17 mouse cellular contexts compared by ENCODE assay signal in the genomic region with DNA sequence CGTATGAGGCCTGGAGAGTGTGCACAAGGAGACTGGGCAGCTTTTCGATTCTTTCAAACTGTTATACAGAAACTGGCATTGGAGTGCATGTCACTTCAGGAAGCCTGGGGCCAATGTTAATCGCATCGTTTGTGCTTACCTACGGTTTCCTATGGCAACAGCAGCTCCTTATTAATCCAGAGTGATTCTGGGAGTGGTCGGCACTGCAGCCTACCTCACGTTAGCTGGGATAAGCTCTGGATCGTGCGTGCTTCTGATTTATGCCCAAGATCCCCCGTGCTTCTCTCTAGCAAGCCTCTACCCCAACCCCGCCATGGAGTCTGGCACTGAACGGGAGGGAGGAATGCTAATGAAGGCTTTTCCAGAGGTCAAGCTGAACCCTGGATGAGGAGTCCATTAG.
DNase-seq lines count a peak whose midpoint lies in the region; ATAC-seq and TF ChIP-seq lines count a peak whose summit lies in the region.
"Had no signal": no experiment of that assay in that cellular context is flagged by ENCODE, and none has a peak within 500 bp of the region (broad histone marks: within the 10 kb centered on the region; RNA-seq: fewer than 3 reads in every experiment).

No protein-coding gene starts in this region.

- TF ChIP-seq CTCF in brain, embryonic 14.5 days (IDR thresholded peaks at IDR 0.05; ENCODE audit: borderline replicate concordance, extremely low read depth, insufficient read depth, insufficient read length): no peak

- H3K27ac ChIP-seq in forebrain, embryonic 13.5 days: no peak overlapping the region
- H3K27ac ChIP-seq in forebrain, embryonic 11.5 days (ENCODE audit: low read depth, low read length): no peak overlapping the region
- peak overlapping the region; percentile 40; the same call in 1 of the 2 replicates for H3K27ac ChIP-seq in hindbrain, embryonic 15.5 days (replicated peaks)
- H3K27ac ChIP-seq in midbrain, embryonic 16.5 days (ENCODE audit: low read length): peak overlapping the region; percentile 31; the same call in 1 of the 2 replicates

- 42% methylated on average over 12 of the region's 12 CpGs for WGBS in forebrain, embryonic 13.5 days
- 58% methylated on average over 12 of the region's 12 CpGs for WGBS in forebrain, embryonic 11.5 days
- 26% methylated on average over 12 of the region's 12 CpGs for WGBS in hindbrain, embryonic 15.5 days
- 19% methylated on average over 12 of the region's 12 CpGs for WGBS in midbrain, embryonic 16.5 days

- H3K36me3 ChIP-seq in forebrain, embryonic 13.5 days (ENCODE audit: poor library complexity, severe bottlenecking): no peaks in the 10 kb centered on the region
- H3K36me3 ChIP-seq in forebrain, embryonic 11.5 days (ENCODE audit: control insufficient read depth, insufficient read depth, low read length): no peaks in the 10 kb centered on the region
- H3K36me3 ChIP-seq in hindbrain, embryonic 15.5 days: no peaks in the 10 kb centered on the region
- H3K36me3 ChIP-seq in midbrain, embryonic 16.5 days (ENCODE audit: control insufficient read depth, insufficient read depth, low read length): no peaks in the 10 kb centered on the region
- H3K36me3 ChIP-seq: embryonic facial prominence, embryonic 10.5 days had no signal

- H3K4me1 ChIP-seq in forebrain, embryonic 13.5 days: peaks cover 26% of the 10 kb centered on the region
- 0 out of 2 replicates have a peak, but pooled peaks cover 2% of the 10 kb centered on the region for H3K4me1 ChIP-seq in forebrain, embryonic 11.5 days (replicated peaks; ENCODE audit: control insufficient read depth, insufficient read depth, low read length)
- H3K4me1 ChIP-seq in hindbrain, embryonic 15.5 days (replicated peaks): peaks cover 48% of the 10 kb centered on the region
- H3K4me1 ChIP-seq in midbrain, embryonic 16.5 days (ENCODE audit: control insufficient read depth, insufficient read depth, low read length): peaks cover 22% of the 10 kb centered on the region

- DNase-seq in forebrain, embryonic 11.5 days (ENCODE audit: low spot score): no peak
- DNase-seq in brain, embryonic 14.5 days (ENCODE audit: low read depth): peak; percentile 58
- no peak for DNase-seq in Muller cell, postnatal 12 days (ENCODE audit: inconsistent ontology term)
- no peak for DNase-seq in cerebellum, adult 9-11 months
- no peak for DNase-seq in heart, adult 9 months (ENCODE audit: low spot score in 2 of 2)
- DNase-seq: adrenal gland, adult 2 months; cerebellum, adult 8-10 months; heart, postnatal 4 days; kidney, adult 18-20 months; liver, postnatal 0 days; right cerebral cortex, postnatal 25 days; thymus, postnatal 14 days had no signal

- TF ChIP-seq POLR2A in brain, embryonic 14.5 days (IDR thresholded peaks at IDR 0.05; ENCODE audit: borderline replicate concordance, extremely low read depth, insufficient read depth, insufficient read length, poor library complexity, severe bottlenecking): no peak

- H3K27me3 ChIP-seq in forebrain, embryonic 13.5 days: no peaks in the 10 kb centered on the region
- no peaks in the 10 kb centered on the region for H3K27me3 ChIP-seq in forebrain, embryonic 11.5 days (ENCODE audit: control insufficient read depth, insufficient read depth, low read length)
- no peaks in the 10 kb centered on the region for H3K27me3 ChIP-seq in hindbrain, embryonic 15.5 days
- no peaks in the 10 kb centered on the region for H3K27me3 ChIP-seq in midbrain, embryonic 16.5 days (ENCODE audit: control insufficient read depth, insufficient read depth, low read depth, low read length)

- ATAC-seq in forebrain, embryonic 13.5 days: 0 out of 2 replicates have a peak, but pooled peaks have one; percentile 27
- no peak; the same call in 1 of the 2 replicates for ATAC-seq in forebrain, embryonic 11.5 days (replicated peaks; ENCODE audit: low FRiP score)
- 0 out of 2 replicates have a peak, but pooled peaks have one; percentile 31 for ATAC-seq in hindbrain, embryonic 15.5 days (ENCODE audit: low FRiP score, low read depth)
- peak; percentile 53 for ATAC-seq in midbrain, embryonic 16.5 days
- ATAC-seq: liver, postnatal 0 days had no signal

- H3K4me3 ChIP-seq in forebrain, embryonic 13.5 days: no peak overlapping the region
- H3K4me3 ChIP-seq in forebrain, embryonic 11.5 days (ENCODE audit: low read depth, low read length): no peak overlapping the region
- H3K4me3 ChIP-seq in hindbrain, embryonic 15.5 days: no peak overlapping the region
- no peak overlapping the region for H3K4me3 ChIP-seq in midbrain, embryonic 16.5 days (ENCODE audit: low read depth, low read length)
- H3K4me3 ChIP-seq: embryonic facial prominence, embryonic 10.5 days had no signal

- no peaks in the 10 kb centered on the region for H3K9me3 ChIP-seq in forebrain, embryonic 13.5 days (replicated peaks)
- no peaks in the 10 kb centered on the region for H3K9me3 ChIP-seq in forebrain, embryonic 11.5 days (ENCODE audit: control insufficient read depth, low read length)
- H3K9me3 ChIP-seq in hindbrain, embryonic 15.5 days: no peaks in the 10 kb centered on the region
- H3K9me3 ChIP-seq in midbrain, embryonic 16.5 days (replicated peaks; ENCODE audit: control insufficient read depth, low read length, poor library complexity, severe bottlenecking): no peaks in the 10 kb centered on the region
- H3K9me3 ChIP-seq: embryonic facial prominence, embryonic 10.5 days had no signal

- H3K4me2 ChIP-seq in forebrain, embryonic 13.5 days: no peak overlapping the region
- no peak overlapping the region for H3K4me2 ChIP-seq in forebrain, embryonic 11.5 days (ENCODE audit: low read depth, low read length, severe bottlenecking)
- H3K4me2 ChIP-seq in hindbrain, embryonic 15.5 days: peak overlapping the region; percentile 14; the same call in 1 of the 2 replicates
- peak overlapping the region; percentile 19; the same call in 1 of the 2 replicates for H3K4me2 ChIP-seq in midbrain, embryonic 16.5 days (ENCODE audit: low read length)
- H3K4me2 ChIP-seq: heart, embryonic 11.5 days had no signal

- no peak overlapping the region; the same call in 1 of the 2 replicates for H3K9ac ChIP-seq in forebrain, embryonic 13.5 days
- H3K9ac ChIP-seq in forebrain, embryonic 11.5 days (ENCODE audit: low read length): no peak overlapping the region
- H3K9ac ChIP-seq in hindbrain, embryonic 15.5 days: no peak overlapping the region
- no peak overlapping the region for H3K9ac ChIP-seq in midbrain, embryonic 16.5 days (ENCODE audit: low read depth, low read length)
- H3K9ac ChIP-seq: liver, postnatal 0 days had no signal

Comparison
In these comparisons a context has a peak if more than half of its experiments do, and no peak if none do; other contexts are left out.
1. H3K27ac ChIP-seq: peak in hindbrain, embryonic 15.5 days (single experiment) and midbrain, embryonic 16.5 days (single experiment); none in forebrain, embryonic 13.5 days (single experiment) and forebrain, embryonic 11.5 days (single experiment).
2. H3K4me2 ChIP-seq: peak in hindbrain, embryonic 15.5 days (single experiment) and midbrain, embryonic 16.5 days (single experiment); none in forebrain, embryonic 13.5 days (single experiment) and forebrain, embryonic 11.5 days (single experiment).